In the genomic region with DNA sequence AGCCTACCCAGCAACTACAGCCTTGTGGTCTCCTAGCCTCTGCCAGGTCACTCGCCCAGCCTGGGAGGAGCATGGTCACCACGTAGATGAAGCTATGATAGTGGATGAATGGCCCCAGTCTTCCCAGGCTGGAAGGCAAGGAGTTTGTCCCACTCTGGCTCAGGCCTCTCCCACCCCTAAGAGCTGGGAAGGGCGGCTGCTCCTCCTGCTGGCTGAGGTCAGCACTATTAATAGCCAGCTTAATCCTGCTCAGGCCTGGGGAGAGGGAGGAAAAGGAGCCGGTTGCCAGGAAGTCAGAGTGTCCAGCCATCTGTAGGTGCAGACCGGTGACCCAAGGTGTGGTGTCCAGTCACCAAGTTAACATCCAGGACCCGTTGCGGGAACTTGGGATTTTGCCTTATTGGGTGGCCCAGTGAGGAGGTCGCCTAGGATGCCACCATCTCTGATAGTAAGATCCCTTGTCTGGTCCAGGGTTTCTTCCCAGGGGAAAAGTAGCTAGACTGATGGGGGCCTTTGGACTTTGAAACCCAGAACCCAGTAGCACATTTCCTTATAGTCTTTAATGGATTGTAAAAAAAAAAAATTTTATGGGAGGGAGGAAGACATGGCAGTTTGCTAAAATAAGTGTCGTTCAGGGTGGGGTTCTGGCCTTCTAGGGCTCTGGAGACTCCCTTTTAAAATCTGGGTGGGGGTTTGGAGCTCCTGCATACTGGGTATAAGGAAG, we compare ENCODE assay signal across 8 mouse cellular contexts. TPM values are rescaled to one million over a fixed set of nuclear protein-coding genes. Genes with fewer than 3 reads are reported as not detected.
A peak's percentile ranks its signal among the peaks of the same experiment; 100 is the strongest.
DNase-seq lines count a peak whose midpoint lies in the region; ATAC-seq and TF ChIP-seq lines count a peak whose summit lies in the region.

No protein-coding gene starts in this region.

- no peaks in the 10 kb centered on the region for H3K36me3 ChIP-seq in ES-E14 (ENCODE audit: control insufficient read depth, insufficient read depth, low read length, poor library complexity, severe bottlenecking)
- no peaks in the 10 kb centered on the region for H3K36me3 ChIP-seq in forebrain, postnatal 0 days (ENCODE audit: insufficient read depth)
- no peaks in the 10 kb centered on the region for H3K36me3 ChIP-seq in hindbrain, embryonic 11.5 days (ENCODE audit: control insufficient read depth, insufficient read depth, low read length)

- WGBS in forebrain, postnatal 0 days, result 48% methylated on average over 9 of the region's 9 CpGs
- WGBS in hindbrain, embryonic 11.5 days, result 57% methylated on average over 9 of the region's 9 CpGs

- peaks cover 0 to 2% of the 10 kb centered on the region in 2 experiments; a peak in 1 of 4 replicates for H3K4me1 ChIP-seq in ES-E14 (ENCODE audit: control insufficient read depth in 2 of 2, insufficient read depth in 2 of 2, low read length in 2 of 2, poor library complexity in 1 of 2)
- no peaks in the 10 kb centered on the region for H3K4me1 ChIP-seq in forebrain, postnatal 0 days (ENCODE audit: insufficient read depth)
- H3K4me1 ChIP-seq in hindbrain, embryonic 11.5 days (replicated peaks; ENCODE audit: control insufficient read depth, insufficient read depth, low read length), result no peaks in the 10 kb centered on the region

- no peak overlapping the region for H3K9ac ChIP-seq in ES-E14 (ENCODE audit: insufficient read depth, low read depth, low read length, poor library complexity, severe bottlenecking)
- no peak overlapping the region for H3K9ac ChIP-seq in forebrain, postnatal 0 days
- H3K9ac ChIP-seq in hindbrain, embryonic 11.5 days (ENCODE audit: low read depth, low read length), result no peak overlapping the region

- peak; percentile 91 for ATAC-seq in cerebellum, adult (ENCODE audit: insufficient number of reproducible peaks, low FRiP score, low TSS enrichment)
- peak; percentile 66 for ATAC-seq in forebrain, postnatal 0 days
- 0 out of 2 replicates have a peak, but pooled peaks have one; percentile 30 for ATAC-seq in hindbrain, embryonic 11.5 days (ENCODE audit: low FRiP score)

- H3K27ac ChIP-seq in ES-E14 (ENCODE audit: insufficient read depth, low read depth, low read length, poor library complexity, severe bottlenecking), result no peak overlapping the region; the same call in 1 of the 2 replicates
- H3K27ac ChIP-seq in forebrain, postnatal 0 days (ENCODE audit: low read depth, low read length), result no peak overlapping the region
- H3K27ac ChIP-seq in hindbrain, embryonic 11.5 days (ENCODE audit: low read depth, low read length), result no peak overlapping the region

- no peaks in the 10 kb centered on the region for H3K27me3 ChIP-seq in forebrain, postnatal 0 days (ENCODE audit: insufficient read depth, low read length)
- no peaks in the 10 kb centered on the region for H3K27me3 ChIP-seq in hindbrain, embryonic 11.5 days (ENCODE audit: control insufficient read depth, insufficient read depth, low read length)

- no peak overlapping the region for H3K4me3 ChIP-seq in ES-E14 (ENCODE audit: insufficient read depth in 1 of 2, low read depth in 1 of 2, low read length in 2 of 2, poor library complexity in 1 of 2, severe bottlenecking in 1 of 2)
- no peak overlapping the region for H3K4me3 ChIP-seq in forebrain, postnatal 0 days (ENCODE audit: low read depth, low read length)
- no peak overlapping the region for H3K4me3 ChIP-seq in hindbrain, embryonic 11.5 days (ENCODE audit: low read depth, low read length)

- intact Hi-C loops in left cerebral cortex, postnatal 14 days (cut with DNase I), result no loop called here

- DNase-seq in ES-E14 (ENCODE audit: low read depth, low spot score) (no peak), liver (peak; percentile 30)
- DNase-seq in forebrain, postnatal 0 days, result no peak
- DNase-seq in hindbrain, embryonic 11.5 days (ENCODE audit: low spot score), result peak; percentile 36
- DNase-seq in retina, embryonic 14.5 days (ENCODE audit: low spot score), result peak; percentile 73
- DNase-seq in layer of hippocampus, adult 9-10 months (ENCODE audit: low spot score), result no peak
- no peak for DNase-seq in left cerebral cortex, postnatal 14 days (ENCODE audit: low spot score in 2 of 2)

- no peak overlapping the region for H3K4me2 ChIP-seq in forebrain, postnatal 0 days (ENCODE audit: low read depth)
- H3K4me2 ChIP-seq in hindbrain, embryonic 11.5 days (replicated peaks; ENCODE audit: low read depth, low read length), result no peak overlapping the region

- H3K9me3 ChIP-seq in ES-E14 (ENCODE audit: control insufficient read depth, insufficient read depth, low read depth, low read length), result no peaks in the 10 kb centered on the region
- no peaks in the 10 kb centered on the region for H3K9me3 ChIP-seq in forebrain, postnatal 0 days (ENCODE audit: low read length)
- no peaks in the 10 kb centered on the region for H3K9me3 ChIP-seq in hindbrain, embryonic 11.5 days (ENCODE audit: control insufficient read depth, low read length)

- in situ Hi-C loops in ES-E14 (cut with MboI; ENCODE audit: low sequenced_read_pairs in 2 of 2, unreplicated experiment in 2 of 2), result no loop called here

- TF ChIP-seq CTCF in forebrain, postnatal 0 days (IDR thresholded peaks at IDR 0.05; ENCODE audit: low read depth), result peak; percentile 57

TF ChIP-seq in ES-E14, 5 proteins besides CTCF, POLR2A, EP300 and RAD21:
- TF ChIP-seq MAFK (IDR thresholded peaks at IDR 0.05; ENCODE audit: insufficient read depth, low read depth, low read length) (peak; percentile 65; the same call in 1 of the 2 replicates), ZC3H11A (IDR thresholded peaks at IDR 0.05; ENCODE audit: borderline replicate concordance, low read depth, low read length) (no peak)

RNA-seq across cellular contexts. Expression of a gene that starts 19.1 kb away (rescaled TPM):
- total RNA-seq in ES-E14 (2012; rRNA removed), result 28.6 and 50.7 TPM in 2 replicates
- 25.6 and 29.1 TPM in 2 replicates for total RNA-seq in forebrain, postnatal 0 days (2014; rRNA removed)
- polyA plus RNA-seq in forebrain, postnatal 0 days (2015; fragmentation: Nextera tagmentation; extraction: Ambion mirVana), result 3.7 and 4.8 TPM in 2 replicates
- polyA plus RNA-seq in hindbrain, embryonic 11.5 days (2014; fragmentation: Nextera tagmentation; extraction: Ambion mirVana), result 3.9 and 7.9 TPM in 2 replicates
- 10 to 100 TPM; 28.7 to 30.4 TPM for total RNA-seq in left cerebral cortex, postnatal 14 days (2021)

RNA-seq across cellular contexts. Expression of a gene that starts 21.2 kb away (rescaled TPM):
- total RNA-seq in ES-E14 (2012; rRNA removed), result 10.7 and 17.9 TPM in 2 replicates
- 12.3 and 14.6 TPM in 2 replicates for total RNA-seq in forebrain, postnatal 0 days (2014; rRNA removed)
- polyA plus RNA-seq in forebrain, postnatal 0 days (2015; fragmentation: Nextera tagmentation; extraction: Ambion mirVana), result 7.2 and 9.4 TPM in 2 replicates
- 9.5 and 10.4 TPM in 2 replicates for polyA plus RNA-seq in hindbrain, embryonic 11.5 days (2014; fragmentation: Nextera tagmentation; extraction: Ambion mirVana)
- total RNA-seq in left cerebral cortex, postnatal 14 days (2021), result 10 to 100 TPM; 12.6 to 13.5 TPM

RNA-seq across cellular contexts. Expression of a gene that starts 44.1 kb away (rescaled TPM):
- total RNA-seq in ES-E14 (2012; rRNA removed), result 5.0 and 5.5 TPM in 2 replicates
- total RNA-seq in forebrain, postnatal 0 days (2014; rRNA removed), result 6.3 and 9.8 TPM in 2 replicates
- polyA plus RNA-seq in forebrain, postnatal 0 days (2015; fragmentation: Nextera tagmentation; extraction: Ambion mirVana), result 4.5 and 5.3 TPM in 2 replicates
- polyA plus RNA-seq in hindbrain, embryonic 11.5 days (2014; fragmentation: Nextera tagmentation; extraction: Ambion mirVana), result 6.1 and 6.8 TPM in 2 replicates
- 1 to 10 TPM; 5.2 to 6.4 TPM for total RNA-seq in left cerebral cortex, postnatal 14 days (2021)

RNA-seq across cellular contexts. Expression of a gene that starts 46.7 kb away (rescaled TPM):
- total RNA-seq in ES-E14 (2012; rRNA removed), result 0.21 TPM in 1 of 2 replicates, not detected in the other
- 0.38 TPM in 1 of 2 replicates, not detected in the other for total RNA-seq in forebrain, postnatal 0 days (2014; rRNA removed)
- 0.27 TPM in 1 of 2 replicates, not detected in the other for polyA plus RNA-seq in forebrain, postnatal 0 days (2015; fragmentation: Nextera tagmentation; extraction: Ambion mirVana)
- polyA plus RNA-seq in hindbrain, embryonic 11.5 days (2014; fragmentation: Nextera tagmentation; extraction: Ambion mirVana), result not detected in 2 replicates
- not detected for total RNA-seq in left cerebral cortex, postnatal 14 days (2021)

RNA-seq across cellular contexts. Expression of a gene that starts 47.5 kb away (rescaled TPM):
- 10.9 and 13.0 TPM in 2 replicates for total RNA-seq in ES-E14 (2012; rRNA removed)
- total RNA-seq in forebrain, postnatal 0 days (2014; rRNA removed), result 15.5 and 21.8 TPM in 2 replicates
- polyA plus RNA-seq in forebrain, postnatal 0 days (2015; fragmentation: Nextera tagmentation; extraction: Ambion mirVana), result 27.3 and 37.6 TPM in 2 replicates
- 35.7 and 45.3 TPM in 2 replicates for polyA plus RNA-seq in hindbrain, embryonic 11.5 days (2014; fragmentation: Nextera tagmentation; extraction: Ambion mirVana)
- total RNA-seq in left cerebral cortex, postnatal 14 days (2021), result 10 to 100 TPM; 37.4 to 41.7 TPM

Comparison
In these comparisons a context has a peak if more than half of its experiments do, and no peak if none do; other contexts are left out.
1. DNase-seq: peak in hindbrain, embryonic 11.5 days (single experiment), liver (single experiment) and retina, embryonic 14.5 days (single experiment); none in ES-E14 (single experiment), forebrain, postnatal 0 days (single experiment), layer of hippocampus, adult 9-10 months (single experiment) and left cerebral cortex, postnatal 14 days (0 of 2).
2. ATAC-seq: peak in every context shown above with its lines; median percentile 91 in cerebellum, adult; 66 in forebrain, postnatal 0 days; 30 in hindbrain, embryonic 11.5 days.